Mouse (Mus musculus) testis, postnatal 14 days (tissue): ENCODE measurements around the gene 2610042L04Rik.
"Not testable (repeated sequence)": the region's sequence is repeated elsewhere in the genome, so short reads cannot be mapped to it uniquely, and the experiment has no call there.

Experiments used
- DNase-seq: peaks from one replicate; pipeline ENCODE4 v3.0.0; 2021; ENCODE audit warnings: low spot score

Gene 2610042L04Rik

DNA sequence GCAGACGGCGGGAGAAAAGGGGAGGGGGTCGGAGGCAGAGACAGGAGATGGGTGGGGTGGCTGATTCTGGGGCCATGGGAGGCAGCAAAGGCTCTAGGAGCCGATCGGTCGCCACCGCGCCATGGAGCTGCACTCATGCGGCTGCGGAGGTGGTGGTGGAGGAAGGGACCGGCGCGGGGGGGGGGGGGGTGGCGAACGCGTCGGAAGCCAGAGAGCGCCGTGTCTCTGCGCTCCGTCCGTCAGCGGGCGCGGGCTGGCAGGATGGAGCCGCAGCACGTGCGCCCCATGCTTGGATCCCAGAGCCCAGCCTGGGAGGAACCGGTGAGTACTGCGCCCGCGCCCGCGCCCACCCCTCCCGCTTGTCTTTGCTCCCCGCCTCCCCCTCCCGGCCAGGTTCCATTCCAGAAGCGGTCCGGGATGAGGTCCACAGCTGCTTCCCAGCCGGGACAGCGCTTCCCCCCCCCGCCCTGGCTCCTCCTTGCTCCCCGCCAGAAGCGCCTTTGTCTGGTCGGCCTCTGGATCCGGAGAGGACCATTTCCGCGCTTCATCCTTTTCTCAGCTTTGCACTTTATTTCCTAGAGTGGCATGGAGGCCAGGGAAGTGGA, at the start of gene 2610042L04Rik:
Gene 2610042L04Rik (plus strand): TSS at position 288 of the 605 bp plus-strand sequence.
- not testable (repeated sequence) for DNase-seq

DNA sequence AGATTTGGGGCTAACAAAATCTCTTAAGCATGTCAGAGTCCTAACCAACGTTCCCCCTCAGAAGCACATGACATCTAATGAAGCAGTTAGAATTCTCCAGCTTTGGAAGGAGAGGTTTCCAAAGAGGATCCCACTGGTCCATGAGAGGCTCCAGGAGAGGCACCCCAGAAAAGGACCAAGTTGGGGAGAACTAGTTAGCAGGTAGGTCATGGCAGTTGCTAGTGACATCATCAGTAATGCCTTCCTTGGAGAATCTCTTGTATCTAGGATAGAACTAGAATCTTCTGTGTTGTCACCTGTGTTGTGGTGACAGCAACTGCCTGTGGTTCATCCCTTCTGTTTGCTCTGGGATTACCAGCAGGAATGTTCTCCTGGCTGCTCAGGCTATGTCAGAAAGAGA, 17.6 kb upstream of the 2610042L04Rik start, which contains the start of gene Gm3149:
Gene Gm3149 (plus strand): TSS at position 301 of the 400 bp plus-strand sequence.
- not testable (repeated sequence) for DNase-seq

DNA sequence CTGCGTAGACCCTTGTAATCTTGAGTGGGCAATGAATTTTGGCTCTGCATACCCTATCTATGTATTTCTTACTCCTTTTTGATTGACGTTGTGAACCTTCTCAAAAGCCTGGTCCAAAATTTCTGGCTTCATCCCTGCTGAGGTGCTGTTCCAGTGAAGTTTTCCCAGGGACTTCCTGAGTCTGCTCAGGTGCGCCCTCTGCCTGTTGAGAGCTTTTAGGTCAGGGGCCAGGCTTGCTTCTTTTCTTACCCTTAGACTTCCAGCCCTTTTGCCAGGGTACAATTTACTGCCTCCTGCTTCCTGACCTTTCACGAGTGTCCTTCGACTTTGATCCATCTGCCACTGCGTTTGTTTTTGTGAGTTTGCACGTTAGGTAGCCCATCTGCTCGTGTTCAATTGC, 943 bp downstream of the 2610042L04Rik start:
- not testable (repeated sequence) for DNase-seq

DNA sequence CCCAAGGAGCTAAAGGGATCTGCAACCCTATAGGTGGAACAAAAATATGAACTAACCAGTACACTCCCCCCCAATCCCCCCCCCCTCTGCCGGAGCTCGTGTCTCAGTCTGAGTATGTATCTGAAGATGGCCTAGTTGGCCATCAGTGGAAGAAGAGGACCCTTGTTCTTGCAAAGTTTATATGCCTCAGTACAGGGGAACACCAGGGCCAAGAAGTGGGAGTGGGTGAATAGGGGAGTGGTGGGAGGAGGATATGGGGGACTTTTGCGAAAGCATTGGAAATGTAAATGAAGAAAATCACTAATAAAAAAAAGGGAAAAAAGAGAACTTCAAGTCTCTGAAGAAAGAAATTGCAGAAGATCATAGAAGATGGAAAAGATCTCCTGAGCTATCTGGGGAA, 34.4 kb downstream of the 2610042L04Rik start:
- not testable (repeated sequence) for DNase-seq

DNA sequence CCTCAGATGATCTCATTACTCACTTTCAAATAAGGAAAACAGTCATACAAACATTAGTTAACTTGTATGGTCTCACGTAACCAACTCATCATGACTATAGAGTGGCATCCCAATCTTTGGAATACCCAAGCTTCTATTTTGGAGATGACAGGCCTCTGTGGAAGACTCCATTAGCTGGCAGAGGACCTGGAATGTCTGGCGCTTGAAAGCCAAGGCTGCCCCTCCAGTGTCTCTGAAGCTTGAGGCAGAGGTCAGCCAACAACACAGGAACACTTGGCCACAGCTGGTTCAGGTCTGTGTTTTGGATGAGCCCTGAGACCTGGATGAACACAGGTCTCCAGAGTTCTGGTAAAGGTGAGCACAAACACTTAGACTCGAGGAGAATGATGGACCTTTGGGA, 35.1 kb downstream of the 2610042L04Rik start:
- not testable (repeated sequence) for DNase-seq

DNA sequence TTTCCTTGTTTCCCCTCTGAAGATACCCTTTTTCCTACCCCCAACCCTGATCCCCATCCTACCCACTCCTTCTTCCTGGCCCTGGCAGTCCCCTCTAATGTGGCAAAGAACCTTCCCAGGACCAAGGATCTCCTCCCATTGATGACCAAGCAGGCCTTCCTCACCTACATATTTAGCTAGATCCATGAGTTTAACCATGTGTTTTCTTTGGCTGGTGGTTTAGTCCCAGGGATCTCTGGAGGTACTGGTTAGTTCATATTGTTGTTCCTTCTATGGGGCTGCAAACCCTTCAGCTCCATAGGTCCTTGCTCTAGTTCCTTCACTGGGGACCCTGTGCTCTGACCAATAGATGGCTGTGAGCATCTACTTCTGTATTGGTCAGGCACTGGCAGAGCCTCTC, 43.3 kb downstream of the 2610042L04Rik start:
- peak; percentile 9 for DNase-seq

DNA sequence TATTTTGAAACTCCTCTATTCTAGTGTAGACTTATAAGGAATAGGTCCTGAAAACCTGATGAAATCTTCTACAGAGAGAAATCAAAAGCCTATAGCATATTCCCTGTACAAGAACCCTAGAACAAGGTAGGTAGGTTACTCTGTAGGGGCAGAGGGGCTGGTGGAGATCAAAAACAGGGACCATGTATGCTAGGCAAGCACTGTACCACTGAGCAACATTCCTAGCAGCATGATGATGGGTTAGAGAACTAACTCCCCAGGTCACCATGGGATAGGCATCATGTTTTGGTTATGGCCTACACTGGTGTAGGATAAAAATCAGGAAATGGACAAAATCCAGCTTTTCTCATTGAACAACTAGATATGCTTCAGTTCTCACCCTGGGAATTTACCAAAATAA, 51.0 kb downstream of the 2610042L04Rik start:
- not testable (repeated sequence) for DNase-seq

DNA sequence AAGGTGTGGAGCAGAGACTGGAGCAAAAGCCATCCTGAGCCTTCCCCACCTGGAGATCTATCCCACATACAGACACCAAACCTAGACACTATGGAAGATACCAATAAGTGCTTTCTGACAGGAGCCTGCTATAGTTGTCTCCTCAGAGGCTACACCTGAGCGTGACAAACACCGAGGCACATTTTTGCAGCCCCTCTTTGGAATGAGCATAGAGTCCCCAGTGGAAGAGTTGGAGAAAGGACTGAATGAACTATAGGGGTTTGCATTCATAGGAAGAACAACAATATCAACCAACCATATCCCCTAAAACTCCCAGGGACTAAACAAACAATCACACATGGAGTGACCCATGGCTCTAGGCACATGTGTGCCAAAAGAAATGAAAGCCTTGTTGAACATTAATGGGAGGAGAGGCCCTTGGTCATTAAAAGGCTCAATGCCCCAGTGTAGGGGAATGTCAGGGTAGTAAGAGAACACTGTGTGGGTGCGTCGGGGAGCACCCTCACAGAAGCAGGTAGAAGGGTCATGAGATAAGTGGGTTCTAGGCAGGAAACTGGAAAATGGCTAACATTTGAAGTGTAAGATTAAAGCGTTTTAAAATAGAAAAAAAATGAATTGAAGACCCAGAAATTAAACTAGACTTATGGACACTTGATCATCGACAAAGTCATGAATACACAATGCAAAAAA, 58.4 kb downstream of the 2610042L04Rik start:
- not testable (repeated sequence) for DNase-seq

DNA sequence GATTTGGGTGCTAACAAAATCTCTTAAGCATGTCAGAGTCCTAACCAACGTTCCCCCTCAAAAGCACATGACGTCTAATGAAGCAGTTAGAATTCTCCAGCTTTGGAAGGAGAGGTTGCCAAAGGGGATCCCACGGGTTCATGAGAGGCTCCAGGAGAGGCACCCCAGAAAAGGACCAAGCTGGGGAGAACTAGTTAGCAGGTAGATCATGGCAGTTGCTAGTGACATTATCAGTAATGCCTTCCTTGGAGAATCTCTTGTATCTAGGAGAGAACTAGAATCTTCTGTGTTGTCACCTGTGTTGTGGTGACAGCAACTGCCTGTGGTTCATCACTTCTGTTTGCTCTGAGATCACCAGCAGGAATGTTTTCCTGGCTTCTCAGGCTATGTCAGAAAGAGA, 62.7 kb downstream of the 2610042L04Rik start, which contains the start of gene Gm3159:
Gene Gm3159 (plus strand): TSS at position 301 of the 400 bp plus-strand sequence.
- DNase-seq: not testable (repeated sequence)

DNA sequence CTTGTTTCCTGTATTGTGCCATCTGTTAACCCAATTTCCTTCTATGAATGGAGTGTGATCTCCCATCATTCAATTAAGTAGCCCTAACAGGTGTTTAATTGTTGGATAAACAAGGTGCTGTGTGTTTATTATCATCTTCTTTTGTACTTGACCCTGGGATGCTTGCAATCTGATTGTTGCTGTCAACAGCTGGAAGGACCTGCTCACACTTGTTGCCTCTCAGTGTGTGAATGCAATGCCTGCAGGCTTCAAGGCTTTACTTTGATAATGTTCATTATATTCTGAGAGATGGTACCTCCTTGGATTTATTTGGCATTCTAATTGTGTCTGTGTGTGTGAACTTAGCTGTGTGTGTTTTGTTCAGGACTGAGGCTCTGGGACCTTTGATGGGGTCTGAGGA, 64.1 kb downstream of the 2610042L04Rik start:
- not testable (repeated sequence) for DNase-seq

DNA sequence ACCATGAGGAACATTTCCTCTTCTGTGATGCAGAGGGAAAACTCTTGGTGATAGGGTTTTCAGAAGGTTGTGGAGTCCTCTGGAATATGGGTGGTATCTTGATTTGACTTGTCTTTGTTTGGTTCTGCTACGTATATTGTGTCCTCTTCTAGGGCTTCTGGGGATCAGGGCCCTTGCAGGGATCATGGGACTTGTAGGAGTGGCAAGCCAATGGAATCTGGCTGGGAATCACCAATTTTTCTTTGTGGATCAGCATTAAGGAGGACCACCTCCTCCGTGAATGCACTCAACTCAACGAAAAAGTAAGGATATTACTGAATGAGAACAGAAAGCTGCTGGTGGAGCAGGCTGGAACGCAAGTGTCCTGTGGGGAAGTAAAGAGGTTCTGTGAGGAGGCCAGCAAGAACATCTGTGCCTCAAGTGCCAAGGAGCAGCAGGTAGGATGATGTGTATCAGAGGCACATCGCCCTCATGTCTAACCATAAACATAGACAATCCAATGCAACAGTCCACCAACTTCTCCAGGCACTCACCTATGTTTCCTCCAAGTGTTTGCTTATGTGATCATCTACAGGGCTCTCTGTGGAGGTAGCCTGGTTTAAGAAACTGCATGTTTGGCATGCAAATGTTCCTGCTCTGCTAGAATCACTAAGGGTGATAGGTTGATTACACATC, 65.7 kb downstream of the 2610042L04Rik start:
- DNase-seq: not testable (repeated sequence)

DNA sequence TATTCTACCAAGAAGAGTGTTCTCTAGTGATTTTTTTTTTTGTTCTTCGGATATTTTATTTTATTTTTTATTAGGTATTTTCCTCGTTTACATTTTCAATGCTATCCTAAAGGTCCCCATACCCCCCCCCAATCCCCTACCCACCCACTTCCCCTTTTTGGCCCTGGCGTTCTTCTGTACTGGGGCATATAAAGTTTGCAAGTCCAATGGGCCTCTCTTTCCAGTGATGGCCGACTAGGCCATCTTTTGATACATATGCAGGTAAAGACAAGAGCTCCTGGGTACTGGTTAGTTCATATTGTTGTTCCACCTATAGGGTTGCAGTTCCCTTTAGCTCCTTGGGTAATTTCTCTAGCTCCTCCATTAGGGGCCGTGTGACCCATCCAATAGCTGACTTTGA, 66.7 kb downstream of the 2610042L04Rik start:
- not testable (repeated sequence) for DNase-seq

DNA sequence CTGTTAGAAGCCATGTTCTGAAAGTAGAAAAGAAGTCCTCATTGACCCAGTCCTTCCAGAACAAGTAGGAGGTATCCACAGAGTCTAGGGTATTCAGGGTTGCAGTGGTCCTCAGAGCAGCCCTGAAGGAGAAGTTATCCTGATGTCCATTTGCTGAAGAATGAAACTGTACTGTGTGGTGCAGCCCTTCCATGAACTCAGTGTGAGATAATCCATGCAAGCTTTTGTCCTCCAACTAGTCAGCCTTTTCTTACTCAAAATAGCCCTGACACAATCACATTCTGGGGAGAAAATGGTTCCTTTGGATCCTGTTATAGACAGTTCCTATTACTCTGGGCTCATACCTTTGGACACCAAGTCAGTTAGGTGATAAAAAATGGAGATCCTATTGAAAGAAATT, 69.3 kb downstream of the 2610042L04Rik start:
- DNase-seq: not testable (repeated sequence)
